8 mouse cellular contexts compared by ENCODE assay signal in the genomic region with DNA sequence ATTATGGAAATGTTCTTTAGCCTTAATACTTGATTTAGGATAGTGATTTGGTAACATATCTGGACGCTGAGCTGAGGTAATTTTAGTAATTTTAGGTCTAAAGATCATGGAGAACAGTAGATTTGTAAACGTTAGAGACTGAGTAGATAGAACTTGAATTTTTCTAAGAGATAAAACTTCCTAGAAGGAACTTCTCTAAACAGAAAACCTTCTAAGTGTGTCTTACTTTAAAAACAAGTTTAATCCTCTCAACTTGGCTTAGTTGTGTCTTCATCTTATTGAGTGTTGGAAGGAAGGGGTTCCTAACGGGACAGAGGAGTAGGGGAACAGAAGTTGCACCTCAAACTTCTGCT.
A peak's percentile ranks its signal among the peaks of the same experiment; 100 is the strongest.
DNase-seq lines count a peak whose midpoint lies in the region; ATAC-seq and TF ChIP-seq lines count a peak whose summit lies in the region.

No protein-coding gene starts in this region.

- H3K9me3 ChIP-seq in heart, embryonic 15.5 days (replicated peaks), result no peaks in the 10 kb centered on the region
- H3K9me3 ChIP-seq in MEL (replicated peaks; ENCODE audit: insufficient read depth, low read length), result no peaks in the 10 kb centered on the region
- no peaks in the 10 kb centered on the region for H3K9me3 ChIP-seq in hindbrain, embryonic 11.5 days (ENCODE audit: control insufficient read depth, low read length)
- peaks cover 4% of the 10 kb centered on the region; the same call in 1 of the 2 replicates for H3K9me3 ChIP-seq in midbrain, embryonic 10.5 days (replicated peaks)

- no peak for ATAC-seq in heart, embryonic 15.5 days (replicated peaks; ENCODE audit: insufficient number of reproducible peaks, insufficient read depth, low FRiP score, low read depth)
- ATAC-seq in hindbrain, embryonic 11.5 days (ENCODE audit: low FRiP score), result no peak
- ATAC-seq in monocyte, adult 5-6 weeks (replicated peaks; ENCODE audit: insufficient number of reproducible peaks, low FRiP score, low TSS enrichment, poor library complexity, severe bottlenecking), result no peak

- no peak for TF ChIP-seq RAD21 in MEL (IDR thresholded peaks at IDR 0.05; ENCODE audit: low read depth, low read length)

- H3K4me2 ChIP-seq in heart, embryonic 15.5 days, result peak overlapping the region; percentile 74
- peak overlapping the region; percentile 77 for H3K4me2 ChIP-seq in hindbrain, embryonic 11.5 days (replicated peaks; ENCODE audit: low read depth, low read length)

- H3K4me1 ChIP-seq in heart, embryonic 15.5 days (replicated peaks), result peaks cover 27% of the 10 kb centered on the region
- peaks cover 16 to 30% of the 10 kb centered on the region in 2 experiments for H3K4me1 ChIP-seq in MEL (ENCODE audit: control insufficient read depth in 1 of 2, insufficient read depth in 2 of 2, low read length in 2 of 2)
- no peaks in the 10 kb centered on the region for H3K4me1 ChIP-seq in hindbrain, embryonic 11.5 days (replicated peaks; ENCODE audit: control insufficient read depth, insufficient read depth, low read length)
- peaks cover 45% of the 10 kb centered on the region for H3K4me1 ChIP-seq in midbrain, embryonic 10.5 days

- TF ChIP-seq EP300 in MEL (IDR thresholded peaks at IDR 0.05; ENCODE audit: low read depth in 1 of 2, low read length in 2 of 2), result peak; percentile 62 to 64; a peak in 2 of 4 replicates

- H3K27ac ChIP-seq in heart, embryonic 15.5 days, result no peak overlapping the region
- H3K27ac ChIP-seq in MEL (ENCODE audit: control insufficient read depth, low read depth, low read length), result peak overlapping the region; percentile 100
- H3K27ac ChIP-seq in hindbrain, embryonic 11.5 days (ENCODE audit: low read depth, low read length), result no peak overlapping the region
- no peak overlapping the region for H3K27ac ChIP-seq in midbrain, embryonic 10.5 days (replicated peaks)

- no peak for DNase-seq in heart, adult 9 months (ENCODE audit: low spot score in 2 of 2)
- peak; percentile 56 for DNase-seq in MEL (ENCODE audit: low read depth, low spot score)
- no peak for DNase-seq in hindbrain, embryonic 11.5 days (ENCODE audit: low spot score)
- DNase-seq in midbrain, embryonic 10.5 days (ENCODE audit: low spot score), result no peak
- no peak for DNase-seq in testis, postnatal 14 days (ENCODE audit: low spot score)
- no peak for DNase-seq in urinary bladder, adult 18-20 months (ENCODE audit: low spot score in 2 of 2)

- TF ChIP-seq CTCF in MEL (IDR thresholded peaks at IDR 0.05 in 2 of 3, conservative IDR thresholded peaks at IDR 0.05 in 1 of 3; ENCODE audit: control insufficient read depth in 1 of 3, insufficient read depth in 1 of 3, low read depth in 2 of 3, low read length in 3 of 3, poor library complexity in 1 of 3, severe bottlenecking in 1 of 3), result no peak

- 41% methylated on average over 3 of the region's 3 CpGs for WGBS in heart, embryonic 15.5 days
- WGBS in hindbrain, embryonic 11.5 days, result 58% methylated on average over 3 of the region's 3 CpGs
- WGBS in midbrain, embryonic 10.5 days, result 51% methylated on average over 3 of the region's 3 CpGs

- TF ChIP-seq POLR2A in MEL (IDR thresholded peaks at IDR 0.05; ENCODE audit: control insufficient read depth in 1 of 2, insufficient read depth in 1 of 2, low read depth in 1 of 2, low read length in 2 of 2, poor library complexity in 1 of 2), result no peak

- H3K27me3 ChIP-seq in heart, embryonic 15.5 days, result no peaks in the 10 kb centered on the region
- no peaks in the 10 kb centered on the region for H3K27me3 ChIP-seq in MEL (ENCODE audit: control insufficient read depth in 1 of 2, insufficient read depth in 2 of 2, low read length in 2 of 2)
- no peaks in the 10 kb centered on the region for H3K27me3 ChIP-seq in hindbrain, embryonic 11.5 days (ENCODE audit: control insufficient read depth, insufficient read depth, low read length)
- H3K27me3 ChIP-seq in midbrain, embryonic 10.5 days (ENCODE audit: low read depth, poor library complexity, severe bottlenecking), result peaks cover 56% of the 10 kb centered on the region

- H3K36me3 ChIP-seq in heart, embryonic 15.5 days, result no peaks in the 10 kb centered on the region
- H3K36me3 ChIP-seq in MEL (ENCODE audit: control insufficient read depth in 1 of 2, insufficient read depth in 2 of 2, low read length in 2 of 2), result peaks cover 0 to 37% of the 10 kb centered on the region in 2 experiments; a peak in 2 of 4 replicates
- no peaks in the 10 kb centered on the region for H3K36me3 ChIP-seq in hindbrain, embryonic 11.5 days (ENCODE audit: control insufficient read depth, insufficient read depth, low read length)
- peaks cover 3% of the 10 kb centered on the region; the same call in 1 of the 2 replicates for H3K36me3 ChIP-seq in midbrain, embryonic 10.5 days

- H3K9ac ChIP-seq in heart, embryonic 15.5 days, result peak overlapping the region; percentile 85; the same call in 1 of the 2 replicates
- H3K9ac ChIP-seq in MEL (ENCODE audit: control insufficient read depth, low read depth, low read length, poor library complexity, severe bottlenecking), result peak overlapping the region; percentile 98
- H3K9ac ChIP-seq in hindbrain, embryonic 11.5 days (ENCODE audit: low read depth, low read length), result no peak overlapping the region

- peak overlapping the region; percentile 85 for H3K4me3 ChIP-seq in heart, embryonic 15.5 days
- H3K4me3 ChIP-seq in MEL (ENCODE audit: control insufficient read depth in 1 of 2, insufficient read depth in 1 of 2, low read depth in 2 of 2, low read length in 2 of 2), result peak overlapping the region; percentile 75 to 96
- peak overlapping the region; percentile 47 for H3K4me3 ChIP-seq in hindbrain, embryonic 11.5 days (ENCODE audit: low read depth, low read length)
- peak overlapping the region; percentile 81 for H3K4me3 ChIP-seq in midbrain, embryonic 10.5 days

- peaks cover 58% of the 10 kb centered on the region for H3K79me2 ChIP-seq in MEL (ENCODE audit: control insufficient read depth, insufficient read depth, low read length, poor library complexity)

TF ChIP-seq in MEL, 35 proteins besides CTCF, POLR2A, EP300 and RAD21:
- TF ChIP-seq UBTF (IDR thresholded peaks at IDR 0.05; ENCODE audit: borderline replicate concordance, insufficient read depth, low read depth, low read length), result no peak
- no peak for TF ChIP-seq SMC3 (IDR thresholded peaks at IDR 0.05; ENCODE audit: low read depth, low read length)
- no peak for TF ChIP-seq JUND (IDR thresholded peaks at IDR 0.05; ENCODE audit: low read depth, low read length)
- peak; percentile 46 for TF ChIP-seq SIN3A (IDR thresholded peaks at IDR 0.05; ENCODE audit: low read length)
- no peak for TF ChIP-seq POLR2AphosphoS2 (IDR thresholded peaks at IDR 0.05; ENCODE audit: low read length)
- no peak for TF ChIP-seq MAFK (IDR thresholded peaks at IDR 0.05; ENCODE audit: borderline replicate concordance, low read depth, low read length)
- TF ChIP-seq ELF1 (IDR thresholded peaks at IDR 0.05; ENCODE audit: low read depth, low read length), result no peak
- TF ChIP-seq ZMIZ1 (IDR thresholded peaks at IDR 0.05; ENCODE audit: low read depth, low read length), result no peak
- TF ChIP-seq MAX (IDR thresholded peaks at IDR 0.05; ENCODE audit: low read length), result no peak
- 0 out of 2 replicates have a peak, but pooled peaks have one; percentile 47 for TF ChIP-seq GATA1 (IDR thresholded peaks at IDR 0.05; ENCODE audit: low read depth, low read length)
- TF ChIP-seq NRF1 (IDR thresholded peaks at IDR 0.05; ENCODE audit: insufficient read depth, low read depth, low read length, poor library complexity, severe bottlenecking), result no peak
- no peak for TF ChIP-seq MXI1 (IDR thresholded peaks at IDR 0.05; ENCODE audit: low read depth, low read length)
- TF ChIP-seq TAL1 (IDR thresholded peaks at IDR 0.05; ENCODE audit: low read length), result no peak
- no peak for TF ChIP-seq ZNF384 (IDR thresholded peaks at IDR 0.05; ENCODE audit: low read depth, low read length)
- no peak for TF ChIP-seq HCFC1 (IDR thresholded peaks at IDR 0.05; ENCODE audit: low read depth, low read length)
- no peak for TF ChIP-seq TCF12 (IDR thresholded peaks at IDR 0.05; ENCODE audit: low read depth, low read length)
- TF ChIP-seq USF1 (IDR thresholded peaks at IDR 0.05; ENCODE audit: low read depth, low read length), result no peak
- no peak for TF ChIP-seq ZC3H11A (IDR thresholded peaks at IDR 0.05; ENCODE audit: low read depth, low read length)
- TF ChIP-seq CHD1 (IDR thresholded peaks at IDR 0.05; ENCODE audit: low read depth, low read length), result no peak
- peak; percentile 41; the same call in 1 of the 2 replicates for TF ChIP-seq MYB (IDR thresholded peaks at IDR 0.05; ENCODE audit: low read depth, low read length)
- no peak for TF ChIP-seq RCOR1 (IDR thresholded peaks at IDR 0.05; ENCODE audit: low read depth, low read length)
- TF ChIP-seq ETS1 (IDR thresholded peaks at IDR 0.05; ENCODE audit: low read depth, low read length), result no peak
- TF ChIP-seq TBP (IDR thresholded peaks at IDR 0.05; ENCODE audit: low read depth, low read length), result no peak
TF ChIP-seq in MEL: peak in this region for 3.
